Mouse (Mus musculus): ENCODE measurements around the gene Sh2d1b1. TPM values are rescaled to one million over a fixed set of nuclear protein-coding genes. Genes with fewer than 3 reads are reported as not detected.

The Sh2d1b1 gene
- total and polyA plus RNA-seq, 2 experiments from 2014 or later, result 0.12 TPM; not detected in 1

GRCm38 (mm10) chr1:170294786-170295570 lies 17.9 kb downstream of the Sh2d1b1 start:
- Histone ChIP-seq H3K27ac (ENCODE audit: low read depth) (no peak overlapping the region), H3K4me3 (ENCODE audit: low read depth, low read length) (no peak overlapping the region), H3K36me3 (replicated peaks; ENCODE audit: control insufficient read depth, insufficient read depth, low read length) (no peaks in the 10 kb centered on the region), H3K4me1 (ENCODE audit: control insufficient read depth, insufficient read depth) (no peaks in the 10 kb centered on the region), H3K9me3 (replicated peaks; ENCODE audit: control insufficient read depth, low read length) (no peaks in the 10 kb centered on the region), H3K9ac (replicated peaks; ENCODE audit: low read depth, low read length) (no peak overlapping the region), H3K27me3 (ENCODE audit: control insufficient read depth, insufficient read depth, low read length) (no peaks in the 10 kb centered on the region), H3K4me2 (ENCODE audit: low read depth, low read length) (no peak overlapping the region)
- DNase-seq (ENCODE audit: low spot score) (no peak), ATAC-seq (ENCODE audit: insufficient read depth, low read depth) (no peak)
- 60% methylated on average over 15 of the region's 15 CpGs for WGBS
- TF ChIP-seq CTCF (IDR thresholded peaks at IDR 0.05; ENCODE audit: low read depth) (no peak), EP300 (IDR thresholded peaks at IDR 0.05; ENCODE audit: low read depth) (no peak)

DNA sequence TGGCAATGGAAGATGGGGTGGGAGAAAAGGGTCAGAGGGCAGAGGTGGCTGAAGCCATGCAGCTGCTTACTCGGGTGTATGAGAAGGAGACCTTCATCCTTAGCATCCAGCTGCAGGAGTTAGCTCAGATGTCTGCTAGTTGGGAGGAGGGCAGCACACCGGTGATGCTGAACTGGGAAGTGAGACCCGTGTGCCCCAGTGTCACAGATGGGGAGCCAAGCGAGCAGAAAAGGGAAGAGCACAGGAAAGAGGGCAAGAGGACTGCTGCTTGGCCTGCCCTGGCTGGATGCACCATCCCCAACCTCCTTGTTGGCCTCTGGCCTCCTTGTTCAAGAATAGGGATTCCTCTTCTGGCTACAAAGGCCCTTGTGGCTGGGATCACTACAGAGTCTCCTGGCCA lies 22.4 kb downstream of the Sh2d1b1 start:
- TF ChIP-seq CTCF (IDR thresholded peaks at IDR 0.05; ENCODE audit: low read depth) (no peak), EP300 (IDR thresholded peaks at IDR 0.05; ENCODE audit: low read depth) (no peak)
- H3K4me3 ChIP-seq (ENCODE audit: low read depth, low read length), result no peak overlapping the region
- no peak for ATAC-seq (ENCODE audit: insufficient read depth, low read depth)
- H3K4me1 ChIP-seq (ENCODE audit: control insufficient read depth, insufficient read depth), result no peaks in the 10 kb centered on the region
- no peak overlapping the region for H3K27ac ChIP-seq (ENCODE audit: low read depth)
- no peaks in the 10 kb centered on the region for H3K36me3 ChIP-seq (replicated peaks; ENCODE audit: control insufficient read depth, insufficient read depth, low read length)
- no peak overlapping the region for H3K4me2 ChIP-seq (ENCODE audit: low read depth, low read length)
- 77% methylated on average over 4 of the region's 4 CpGs for WGBS
- H3K9ac ChIP-seq (replicated peaks; ENCODE audit: low read depth, low read length), result no peak overlapping the region
- no peak for DNase-seq (ENCODE audit: low spot score)
- H3K9me3 ChIP-seq (replicated peaks; ENCODE audit: control insufficient read depth, low read length), result no peaks in the 10 kb centered on the region
- no peaks in the 10 kb centered on the region for H3K27me3 ChIP-seq (ENCODE audit: control insufficient read depth, insufficient read depth, low read length)

- H3K4me2 ChIP-seq (ENCODE audit: low read depth, low read length), result no peak overlapping the region
- TF ChIP-seq EP300 (IDR thresholded peaks at IDR 0.05; ENCODE audit: low read depth) (no peak), CTCF (IDR thresholded peaks at IDR 0.05; ENCODE audit: low read depth) (no peak)
- no peaks in the 10 kb centered on the region for H3K9me3 ChIP-seq (replicated peaks; ENCODE audit: control insufficient read depth, low read length)
- no peaks in the 10 kb centered on the region for H3K36me3 ChIP-seq (replicated peaks; ENCODE audit: control insufficient read depth, insufficient read depth, low read length)
- DNase-seq (ENCODE audit: low spot score) (no peak), ATAC-seq (ENCODE audit: insufficient read depth, low read depth) (no peak)
- H3K4me1 ChIP-seq (ENCODE audit: control insufficient read depth, insufficient read depth), result no peaks in the 10 kb centered on the region
- WGBS, result 93% methylated on average over 9 of the region's 9 CpGs
- no peak overlapping the region for H3K27ac ChIP-seq (ENCODE audit: low read depth)
- no peaks in the 10 kb centered on the region for H3K27me3 ChIP-seq (ENCODE audit: control insufficient read depth, insufficient read depth, low read length)
- H3K9ac ChIP-seq (replicated peaks; ENCODE audit: low read depth, low read length), result no peak overlapping the region
- H3K4me3 ChIP-seq (ENCODE audit: low read depth, low read length), result no peak overlapping the region
Measured at GRCm38 (mm10) chr1:170301686-170302085, 24.6 kb downstream of the Sh2d1b1 start.

GRCm38 (mm10) chr1:170302456-170302855 lies 25.3 kb downstream of the Sh2d1b1 start:
- no peak for DNase-seq (ENCODE audit: low spot score)
- 85% methylated on average over 6 of the region's 6 CpGs for WGBS

GRCm38 (mm10) chr1:170303103-170303502 lies 26.0 kb downstream of the Sh2d1b1 start:
- Histone ChIP-seq H3K9ac (replicated peaks; ENCODE audit: low read depth, low read length) (no peak overlapping the region), H3K36me3 (replicated peaks; ENCODE audit: control insufficient read depth, insufficient read depth, low read length) (no peaks in the 10 kb centered on the region), H3K4me1 (ENCODE audit: control insufficient read depth, insufficient read depth) (no peaks in the 10 kb centered on the region), H3K9me3 (replicated peaks; ENCODE audit: control insufficient read depth, low read length) (no peaks in the 10 kb centered on the region), H3K27ac (ENCODE audit: low read depth) (no peak overlapping the region), H3K4me3 (ENCODE audit: low read depth, low read length) (no peak overlapping the region), H3K4me2 (ENCODE audit: low read depth, low read length) (no peak overlapping the region), H3K27me3 (ENCODE audit: control insufficient read depth, insufficient read depth, low read length) (no peaks in the 10 kb centered on the region)
- TF ChIP-seq CTCF (IDR thresholded peaks at IDR 0.05; ENCODE audit: low read depth) (no peak), EP300 (IDR thresholded peaks at IDR 0.05; ENCODE audit: low read depth) (no peak)
- WGBS, result 75% methylated on average over 6 of the region's 6 CpGs
- DNase-seq (ENCODE audit: low spot score) (no peak), ATAC-seq (ENCODE audit: insufficient read depth, low read depth) (no peak)

More at GRCm38 (mm10) chr1:170302456-170302855, 25.3 kb downstream of the Sh2d1b1 start:
- Histone ChIP-seq H3K4me1 (ENCODE audit: control insufficient read depth, insufficient read depth) (no peaks in the 10 kb centered on the region), H3K4me3 (ENCODE audit: low read depth, low read length) (no peak overlapping the region), H3K27ac (ENCODE audit: low read depth) (no peak overlapping the region), H3K27me3 (ENCODE audit: control insufficient read depth, insufficient read depth, low read length) (no peaks in the 10 kb centered on the region), H3K4me2 (ENCODE audit: low read depth, low read length) (no peak overlapping the region), H3K9me3 (replicated peaks; ENCODE audit: control insufficient read depth, low read length) (no peaks in the 10 kb centered on the region), H3K36me3 (replicated peaks; ENCODE audit: control insufficient read depth, insufficient read depth, low read length) (no peaks in the 10 kb centered on the region), H3K9ac (replicated peaks; ENCODE audit: low read depth, low read length) (no peak overlapping the region)
- TF ChIP-seq CTCF (IDR thresholded peaks at IDR 0.05; ENCODE audit: low read depth) (no peak), EP300 (IDR thresholded peaks at IDR 0.05; ENCODE audit: low read depth) (no peak)
- ATAC-seq (ENCODE audit: insufficient read depth, low read depth), result no peak

DNA sequence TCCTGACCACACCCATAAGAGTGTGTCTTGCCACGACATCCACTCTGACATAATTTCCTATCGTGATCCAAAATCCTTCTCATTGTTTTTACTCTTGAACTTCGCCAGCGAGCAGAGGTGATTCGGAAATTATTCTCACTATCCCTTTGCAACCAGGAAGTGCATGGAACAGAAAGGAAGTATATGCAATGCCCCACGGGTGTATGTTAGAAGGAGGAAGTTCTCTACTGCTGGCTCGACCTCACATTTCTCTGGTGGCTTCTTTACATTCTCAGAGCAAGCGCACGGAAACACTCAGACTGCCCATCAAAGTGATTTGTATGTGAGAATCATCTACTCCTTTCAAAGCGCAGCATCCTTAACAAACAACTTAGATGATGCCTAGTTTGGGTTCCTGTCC lies 27.9 kb downstream of the Sh2d1b1 start:
- H3K36me3 ChIP-seq (replicated peaks; ENCODE audit: control insufficient read depth, insufficient read depth, low read length), result no peaks in the 10 kb centered on the region
- TF ChIP-seq EP300 (IDR thresholded peaks at IDR 0.05; ENCODE audit: low read depth) (no peak), CTCF (IDR thresholded peaks at IDR 0.05; ENCODE audit: low read depth) (no peak)
- DNase-seq (ENCODE audit: low spot score), result no peak
- WGBS, result 79% methylated on average over 10 of the region's 10 CpGs
- no peak overlapping the region for H3K4me2 ChIP-seq (ENCODE audit: low read depth, low read length)
- no peaks in the 10 kb centered on the region for H3K9me3 ChIP-seq (replicated peaks; ENCODE audit: control insufficient read depth, low read length)
- no peaks in the 10 kb centered on the region for H3K27me3 ChIP-seq (ENCODE audit: control insufficient read depth, insufficient read depth, low read length)
- no peak for ATAC-seq (ENCODE audit: insufficient read depth, low read depth)
- H3K4me1 ChIP-seq (ENCODE audit: control insufficient read depth, insufficient read depth), result no peaks in the 10 kb centered on the region
- no peak overlapping the region for H3K27ac ChIP-seq (ENCODE audit: low read depth)
- H3K9ac ChIP-seq (replicated peaks; ENCODE audit: low read depth, low read length), result no peak overlapping the region
- H3K4me3 ChIP-seq (ENCODE audit: low read depth, low read length), result no peak overlapping the region
